Mouse (Mus musculus) layer of hippocampus, adult 2 months (tissue): Measurements from ENCODE around the gene Twistnb. TPM values are rescaled to one million over a fixed set of nuclear protein-coding genes. Genes with fewer than 3 reads are reported as not detected.
A peak's percentile ranks its signal among the peaks of the same experiment; 100 is the strongest.

ENCODE experiments used
- DNase-seq, 2 experiments: peaks; one replicate each; pipeline ENCODE4 v3.0.0; 2022; ENCODE audit warnings: low spot score in 2 of 2
- H3K27ac ChIP-seq: fragments of 200-600 bp; 2 replicates; pipeline ENCODE4 v1.8.1; 2022
- H3K4me3 ChIP-seq: fragments of 200-600 bp; 2 replicates; pipeline ENCODE4 v1.8.1; 2022; ENCODE audit warnings: mild to moderate bottlenecking
- CTCF ChIP-seq: fragments of 200-600 bp; conservative IDR thresholded peaks from 2 replicates; pipeline ENCODE4 v1.8.1; 2022; ENCODE audit warnings: antibody characterized with exemption, mild to moderate bottlenecking, moderate library complexity
- long read RNA-seq, 2 experiments: library from polyadenylated mRNA; stranded (forward); transcript quantifications; one replicate each; pipeline ENCODE4 v2.0.0; 2021; ENCODE audit warnings: borderline mapping rate in 2 of 2
- total RNA-seq, 2 experiments: library from RNA; stranded (reverse); gene quantifications; 2 replicates each; pipeline ENCODE4 v1.2.3; 2021

Gene Twistnb
- 10 to 100 TPM; 14.5 to 15.9 TPM for total RNA-seq
- long read RNA-seq, experiment 1, full-length matches to known transcripts = 12 of 15 reads
- long read RNA-seq, experiment 1, partial matches to known transcripts = 0 of 15 reads
- long read RNA-seq, experiment 1, other reads (novel, unspliced or antisense) = 3 of 15 reads
- long read RNA-seq, experiment 2, full-length matches to known transcripts = 11 of 13 reads
- long read RNA-seq, experiment 2, partial matches to known transcripts = 0 of 13 reads
- long read RNA-seq, experiment 2, other reads (novel, unspliced or antisense) = 2 of 13 reads

DNA sequence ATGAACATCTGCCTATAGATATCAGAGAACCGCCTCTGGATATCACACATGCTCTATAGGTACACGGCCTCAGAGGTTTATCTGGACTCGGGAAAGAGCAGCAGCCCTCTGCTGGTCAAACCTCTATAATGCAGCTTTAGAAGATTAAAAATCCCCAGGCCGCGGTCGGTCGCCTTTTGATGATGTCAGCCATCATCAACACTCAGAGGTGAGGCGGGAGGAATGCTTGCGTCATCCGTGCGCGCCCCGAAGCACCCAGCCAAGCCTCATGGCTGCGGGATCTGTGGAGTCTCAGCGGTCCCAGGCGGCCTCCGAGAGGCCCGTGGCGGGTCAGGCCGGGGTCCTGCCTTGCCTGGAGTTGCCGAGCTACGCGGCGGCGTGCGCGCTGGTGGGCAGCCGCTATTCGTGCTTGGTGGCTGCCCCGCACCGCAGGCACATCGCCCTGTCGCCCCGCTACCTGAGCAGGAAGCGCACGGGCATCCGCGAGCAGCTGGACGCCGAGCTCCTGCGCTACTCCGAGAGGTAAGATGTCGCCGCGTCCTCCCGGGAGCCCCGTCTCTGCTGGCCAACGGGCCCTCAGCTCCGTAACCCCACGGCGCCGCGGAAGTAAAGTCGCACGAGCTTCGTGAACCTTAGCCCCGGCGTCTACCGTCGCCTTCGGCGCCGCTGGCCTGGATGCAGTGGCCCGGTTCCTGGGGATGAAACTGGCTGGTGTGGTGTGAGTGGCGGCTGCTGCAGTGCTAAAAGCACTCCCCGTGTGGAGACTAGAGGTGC lies at the start of gene Twistnb:
Twistnb (plus strand) TSS at position 249 of the 774 bp plus-strand sequence.
- H3K4me3 ChIP-seq = peak within 1 kb of the TSS; percentile 91
- peak within 1 kb of the TSS; percentile 86 for H3K27ac ChIP-seq
- TF ChIP-seq CTCF = peak; percentile 88
- DNase-seq = peak; percentile 95 to 98

DNA sequence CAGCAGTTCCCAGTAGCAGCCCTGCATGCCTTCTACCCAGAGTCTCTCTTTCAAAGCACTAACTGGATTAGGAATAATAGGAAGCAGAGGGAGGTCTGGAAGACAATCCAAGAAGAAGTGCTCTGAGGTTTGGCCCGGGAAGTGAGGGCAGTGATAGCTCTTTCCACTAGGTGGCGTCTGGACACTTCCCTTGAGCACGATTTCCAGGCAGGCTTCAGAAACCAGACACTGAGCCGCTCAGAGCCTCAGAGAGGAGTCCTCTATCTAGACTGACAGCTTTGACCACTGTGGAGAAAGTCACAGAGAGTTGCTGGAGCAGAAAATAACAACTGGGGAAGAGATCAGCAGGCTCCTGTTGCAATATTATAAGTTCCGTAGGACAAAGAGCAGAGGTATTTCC lies 40.6 kb upstream of the Twistnb start:
- Histone ChIP-seq H3K4me3 (no peak overlapping the region), H3K27ac (no peak overlapping the region)
- peak; percentile 90 for TF ChIP-seq CTCF
- peak; percentile 71 to 79 for DNase-seq

DNA sequence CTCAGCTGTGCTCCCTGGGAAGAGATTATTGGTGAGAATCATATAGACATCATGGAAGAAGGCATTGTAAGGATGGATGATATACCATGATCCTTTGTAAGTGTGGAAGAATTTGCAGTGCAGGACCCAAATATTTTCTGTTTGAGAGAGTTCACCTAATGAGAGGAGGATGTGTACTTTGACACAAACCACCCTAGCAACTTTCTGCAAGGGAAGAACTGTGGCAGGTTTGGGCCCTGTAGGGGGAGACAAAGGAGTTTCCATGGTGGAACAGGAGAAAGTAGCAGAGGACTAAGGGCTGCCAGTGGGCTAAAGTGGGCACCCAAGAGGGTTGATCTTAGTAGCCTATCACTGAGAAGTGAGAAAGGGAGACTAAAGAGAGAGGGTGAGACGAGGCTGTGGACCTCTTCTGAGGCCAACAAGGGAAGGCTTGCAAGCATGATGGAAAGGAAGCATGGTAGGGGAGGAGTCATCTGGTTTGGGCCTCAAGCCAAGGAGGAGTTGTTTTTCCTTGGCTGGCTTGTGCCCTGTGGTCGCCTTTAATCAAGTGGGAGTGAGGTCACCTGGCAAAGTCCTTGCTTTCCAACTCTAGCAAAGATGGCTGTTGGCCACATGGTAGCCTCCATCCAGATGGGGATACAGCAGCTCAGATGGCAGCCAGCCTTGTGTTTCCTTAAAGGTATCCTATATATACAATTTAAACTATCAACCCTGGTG lies 38.4 kb upstream of the Twistnb start:
- TF ChIP-seq CTCF = peak; percentile 52
- no peak overlapping the region for H3K4me3 ChIP-seq
- H3K27ac ChIP-seq = no peak overlapping the region
- DNase-seq = no peak

DNA sequence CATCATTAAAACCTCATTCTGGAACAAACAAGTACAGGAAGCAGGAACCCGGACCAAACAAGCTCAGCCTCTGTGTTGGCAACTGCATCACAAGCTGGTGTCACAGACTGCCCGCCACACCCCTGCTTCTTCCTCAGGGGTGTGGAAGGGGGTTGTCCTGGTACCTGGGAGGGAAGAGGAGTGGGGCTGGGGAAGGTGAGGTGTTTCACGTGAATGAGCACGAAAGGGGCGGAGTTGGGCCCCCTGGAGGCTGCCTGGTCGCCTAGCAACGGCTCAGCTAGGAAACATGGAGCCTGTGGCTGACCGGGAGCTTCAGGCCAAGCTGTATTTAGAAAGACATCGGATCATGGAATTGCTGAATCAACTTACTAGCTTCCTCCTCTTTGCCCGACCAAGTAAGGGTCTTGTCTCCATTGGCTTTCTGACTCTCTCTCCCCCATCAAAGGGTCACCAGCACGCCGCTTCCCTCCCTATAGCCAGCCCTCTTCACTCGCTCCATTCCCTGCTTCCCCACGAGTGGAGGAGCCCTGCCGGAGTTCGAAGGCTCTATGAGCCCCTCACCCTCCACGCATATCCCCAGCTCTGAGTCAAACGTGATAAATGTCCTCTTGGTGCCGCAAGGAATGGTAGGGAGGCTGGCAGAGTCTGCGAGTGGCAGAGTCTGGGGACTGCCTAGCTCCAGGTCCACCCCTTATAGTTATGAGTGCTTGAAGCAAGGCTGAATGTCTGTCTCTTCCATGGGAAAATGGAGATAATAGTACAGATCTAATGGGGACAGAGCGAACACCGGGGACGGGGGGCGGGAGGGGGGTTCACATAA lies 34.4 kb upstream of the Twistnb start, which contains the start of gene Efcab10:
Efcab10 (plus strand) TSS at position 51 of the 820 bp plus-strand sequence.
- peak within 1 kb of the TSS; percentile 88 for H3K27ac ChIP-seq
- 0 out of 2 replicates have a peak, but pooled peaks have one; percentile 10 for TF ChIP-seq CTCF
- DNase-seq = peak; percentile 61 to 62
- H3K4me3 ChIP-seq = peak within 1 kb of the TSS; percentile 51

DNA sequence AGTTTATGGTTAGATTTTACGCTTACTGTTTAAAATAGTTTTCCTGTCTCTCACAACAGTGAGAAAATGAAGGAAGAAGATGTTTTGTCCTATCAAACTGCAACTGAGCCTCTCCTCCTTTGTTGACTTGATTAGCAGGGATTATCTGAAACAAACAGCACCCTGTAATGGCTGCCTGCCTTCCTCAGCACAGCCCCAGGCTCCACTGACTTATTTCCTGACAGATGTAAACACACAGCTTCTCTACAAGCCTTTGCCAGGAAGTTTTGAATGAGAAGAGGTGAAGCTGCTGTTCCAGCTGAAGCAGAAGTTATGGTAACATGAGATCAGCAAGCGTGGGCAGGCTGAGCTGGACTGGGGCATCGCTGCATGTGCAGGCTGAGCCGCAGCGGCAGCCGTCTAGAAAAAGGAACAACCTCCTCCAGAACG lies 26.2 kb upstream of the Twistnb start:
- TF ChIP-seq CTCF = no peak

DNA sequence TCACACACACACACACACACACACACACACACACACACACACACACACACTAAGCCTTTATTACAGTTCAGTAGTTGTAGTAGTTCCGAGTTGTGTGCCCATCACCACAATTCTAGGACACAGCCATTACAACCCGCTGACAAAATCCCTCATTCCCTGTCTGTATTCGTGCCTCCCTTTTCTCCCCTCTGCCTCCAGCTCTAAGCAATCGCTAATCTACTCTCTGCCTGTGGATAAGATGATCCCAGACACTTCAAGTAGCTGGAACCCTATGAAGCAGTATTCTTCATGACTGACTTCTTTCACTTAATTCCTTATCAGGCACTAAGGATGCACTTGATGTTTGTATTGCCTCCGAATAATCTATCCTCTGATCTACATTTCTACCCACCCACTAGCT lies 24.4 kb upstream of the Twistnb start:
- Histone ChIP-seq H3K4me3 (no peak overlapping the region), H3K27ac (peak overlapping the region; percentile 59; the same call in 1 of the 2 replicates)
- DNase-seq = no peak
- TF ChIP-seq CTCF = no peak

More for the DNA sequence above, 26.2 kb upstream of the Twistnb start:
- DNase-seq = no peak
- Histone ChIP-seq H3K27ac (no peak overlapping the region), H3K4me3 (no peak overlapping the region)

DNA sequence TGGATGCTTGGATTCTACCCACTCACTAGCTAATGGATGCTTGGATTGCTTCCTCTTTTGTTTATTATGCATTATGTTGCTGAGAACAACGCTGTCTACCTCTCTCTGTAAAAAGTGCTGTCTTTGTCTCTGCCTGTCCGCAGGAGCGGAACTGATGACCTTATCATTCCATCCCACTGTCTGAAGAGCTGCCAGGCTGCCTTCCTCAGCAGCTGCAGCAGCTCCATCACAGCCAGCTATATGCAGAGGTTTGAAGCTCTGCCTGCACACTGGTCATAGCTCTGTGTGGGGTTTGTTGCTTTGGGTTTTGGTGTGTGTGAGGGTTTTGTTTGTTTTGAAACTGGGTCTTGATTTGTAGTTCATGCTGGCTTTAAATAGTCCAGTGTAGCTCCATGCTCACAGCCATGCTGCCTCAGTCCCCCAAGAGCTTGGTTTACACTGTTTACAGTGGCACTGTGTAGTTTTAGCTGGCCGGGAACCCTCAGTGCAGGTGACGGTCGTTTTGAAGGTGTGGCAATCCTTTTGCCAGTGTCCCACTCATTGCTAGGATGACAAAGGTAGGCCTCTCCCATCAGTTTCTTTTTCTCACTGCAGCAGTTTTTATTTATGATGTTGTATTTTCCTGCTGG lies 23.9 kb upstream of the Twistnb start:
- H3K4me3 ChIP-seq = no peak overlapping the region
- no peak for TF ChIP-seq CTCF
- peak in 1 of 2 experiments; percentile 19 for DNase-seq
- peak overlapping the region; percentile 59; the same call in 1 of the 2 replicates for H3K27ac ChIP-seq

DNA sequence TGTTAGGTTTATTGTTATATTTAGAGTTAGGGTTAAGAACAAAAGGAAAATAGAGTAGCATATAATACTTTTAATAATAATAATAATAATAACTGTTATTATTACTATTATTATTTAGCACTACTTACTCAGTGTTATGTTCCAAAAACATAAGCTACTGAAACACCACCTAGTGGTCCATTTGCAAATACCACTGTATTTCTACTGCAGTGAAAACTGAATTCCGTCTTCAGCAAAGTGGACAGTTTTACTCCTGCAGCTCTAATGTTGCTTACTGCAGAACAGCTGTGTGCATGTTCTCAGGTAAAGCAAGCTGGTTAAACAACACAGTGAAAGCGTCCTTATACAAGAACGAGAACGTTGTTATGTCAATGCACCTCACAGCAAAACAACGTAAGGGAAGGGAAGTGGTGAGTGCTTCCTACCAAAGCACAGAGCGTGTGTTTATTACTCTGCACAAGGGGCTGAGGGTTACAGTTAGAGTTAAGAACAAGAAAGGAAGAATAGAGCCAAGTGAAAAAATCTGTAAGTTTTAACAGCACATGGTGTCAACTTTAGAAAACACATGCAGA lies 17.8 kb upstream of the Twistnb start:
- no peak overlapping the region for H3K4me3 ChIP-seq
- DNase-seq = no peak
- peak; percentile 80 for TF ChIP-seq CTCF

DNA sequence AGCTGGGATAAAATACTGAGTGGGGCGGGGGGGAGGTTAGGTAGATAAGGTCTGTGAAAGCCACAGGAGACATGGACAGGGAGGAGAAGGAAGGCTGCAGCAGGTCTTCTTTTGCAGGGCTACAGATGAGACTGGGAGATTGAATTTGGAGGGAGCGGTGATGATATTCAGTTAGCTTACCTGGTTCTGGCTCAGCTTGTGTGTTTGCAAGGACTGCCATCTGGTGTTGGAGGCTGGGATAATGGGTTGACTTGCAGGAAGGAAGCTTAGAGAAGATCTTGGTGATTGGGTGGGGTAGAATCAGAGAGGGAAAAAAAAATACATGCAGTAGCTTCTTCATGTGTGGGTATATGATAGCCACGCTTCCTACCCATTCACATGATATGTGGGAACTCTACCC lies 5.1 kb upstream of the Twistnb start:
- peak; percentile 60 to 63 for DNase-seq
- no peak overlapping the region for H3K4me3 ChIP-seq
- H3K27ac ChIP-seq = no peak overlapping the region
- peak; percentile 81 for TF ChIP-seq CTCF

More for the DNA sequence above, 17.8 kb upstream of the Twistnb start:
- no peak overlapping the region for H3K27ac ChIP-seq

DNA sequence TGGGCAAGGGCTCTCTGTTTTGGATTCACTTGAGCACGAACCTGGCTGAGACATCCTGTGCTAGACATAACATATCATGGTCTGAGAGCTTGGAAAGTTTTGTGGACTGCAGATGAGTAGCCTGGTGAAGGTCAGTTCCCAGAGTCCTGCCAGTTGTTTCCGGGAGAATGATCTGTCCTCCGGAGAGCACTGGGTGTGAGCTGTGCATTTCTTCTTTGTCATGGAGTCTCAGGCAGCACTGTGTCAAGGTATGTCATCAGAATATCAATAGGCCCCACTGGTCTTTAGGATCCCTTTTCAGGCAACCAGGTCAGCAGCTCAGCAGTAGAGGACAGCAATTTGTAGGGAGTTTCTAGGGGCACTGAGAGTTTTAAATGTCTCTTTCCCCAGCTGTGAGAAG lies 2.1 kb upstream of the Twistnb start:
- Histone ChIP-seq H3K4me3 (no peak overlapping the region), H3K27ac (no peak overlapping the region)
- no peak for TF ChIP-seq CTCF
- DNase-seq = no peak

DNA sequence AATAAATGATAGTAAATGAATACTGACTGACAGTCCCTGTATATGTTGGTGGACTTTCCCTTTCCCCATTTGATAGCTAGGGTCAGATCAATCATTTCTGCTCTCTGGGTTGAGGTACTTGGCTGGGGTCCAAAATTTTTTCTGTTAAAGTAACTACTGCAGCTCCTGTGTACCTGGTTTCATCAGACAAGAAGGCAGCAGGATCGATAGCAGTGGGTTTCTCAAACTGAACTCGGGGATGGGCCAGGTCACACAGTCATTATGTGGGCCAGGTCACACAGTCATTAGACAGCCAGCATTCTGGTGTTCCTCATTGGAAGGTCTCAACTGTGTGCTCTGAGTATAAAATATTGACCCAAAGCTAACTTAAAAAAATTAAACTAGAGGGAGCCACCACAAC lies 1.7 kb upstream of the Twistnb start:
- Histone ChIP-seq H3K4me3 (no peak overlapping the region), H3K27ac (no peak overlapping the region)
- DNase-seq = no peak
- TF ChIP-seq CTCF = no peak
